Mouse (Mus musculus): ENCODE results near the gene Bpifb5. TPM values are rescaled to one million over a fixed set of nuclear protein-coding genes. Genes with fewer than 3 reads are reported as not detected.
"Not testable (repeated sequence)": the region's sequence is repeated elsewhere in the genome, so short reads cannot be mapped to it uniquely, and the experiment has no call there.

The Bpifb5 gene
- not detected for total RNA-seq (2021)
- long read RNA-seq, experiment 1, result 0 reads
- long read RNA-seq, experiment 2, result 0 reads

GRCm38 (mm10) chr2:154223265-154223916 is at the start of gene Bpifb5:
Gene Bpifb5 (plus strand): TSS chr2:154223742.
- H3K27ac ChIP-seq, result no peak within 1 kb of the TSS
- no peak within 1 kb of the TSS for H3K4me3 ChIP-seq
- TF ChIP-seq CTCF (IDR thresholded peaks at IDR 0.05), result no peak
- DNase-seq, result no peak
- intact Hi-C loops (cut with DNase I), result no loop called here

- intact Hi-C loops (cut with DNase I); H3K27ac ChIP-seq; H3K4me3 ChIP-seq; DNase-seq: not testable (repeated sequence)
These were observed 41.6 kb upstream of the Bpifb5 start for GRCm38 (mm10) chr2:154181900-154182299.

- intact Hi-C loops (cut with DNase I); DNase-seq; H3K27ac ChIP-seq; H3K4me3 ChIP-seq: not testable (repeated sequence)
These were observed 40.5 kb upstream of the Bpifb5 start for GRCm38 (mm10) chr2:154183061-154183460.

GRCm38 (mm10) chr2:154185319-154185718 is 38.2 kb upstream of the Bpifb5 start:
- no peak for TF ChIP-seq CTCF (IDR thresholded peaks at IDR 0.05)
- intact Hi-C loops (cut with DNase I), result no loop called here
- Histone ChIP-seq H3K4me3 (no peak overlapping the region), H3K27ac (no peak overlapping the region)
- no peak for DNase-seq

GRCm38 (mm10) chr2:154185748-154186147 is 37.8 kb upstream of the Bpifb5 start:
- no peak overlapping the region for H3K4me3 ChIP-seq
- H3K27ac ChIP-seq, result no peak overlapping the region
- no peak for DNase-seq
- no peak for TF ChIP-seq CTCF (IDR thresholded peaks at IDR 0.05)
- intact Hi-C loops (cut with DNase I), result no loop called here

GRCm38 (mm10) chr2:154187468-154187867 is 36.1 kb upstream of the Bpifb5 start:
- Histone ChIP-seq H3K27ac (no peak overlapping the region), H3K4me3 (no peak overlapping the region)
- intact Hi-C loops (cut with DNase I), result no loop called here
- DNase-seq, result no peak
- no peak; the same call in 1 of the 2 replicates for TF ChIP-seq CTCF (IDR thresholded peaks at IDR 0.05)

GRCm38 (mm10) chr2:154189877-154190434 is 33.6 kb upstream of the Bpifb5 start:
- no peak for TF ChIP-seq CTCF (IDR thresholded peaks at IDR 0.05)
- Histone ChIP-seq H3K27ac (no peak overlapping the region), H3K4me3 (no peak overlapping the region)
- DNase-seq, result no peak
- intact Hi-C loops (cut with DNase I), result no loop called here

GRCm38 (mm10) chr2:154190546-154191258 is 32.8 kb upstream of the Bpifb5 start, which contains the start of gene Bpifb1:
Gene Bpifb1 (plus strand): TSS chr2:154190818.
- no peak for DNase-seq
- H3K4me3 ChIP-seq, result no peak within 1 kb of the TSS
- intact Hi-C loops (cut with DNase I), result no loop called here
- no peak within 1 kb of the TSS for H3K27ac ChIP-seq
- TF ChIP-seq CTCF (IDR thresholded peaks at IDR 0.05), result peak; percentile 39; the same call in 1 of the 2 replicates

GRCm38 (mm10) chr2:154192141-154192540 is 31.4 kb upstream of the Bpifb5 start:
- intact Hi-C loops (cut with DNase I), result no loop called here
- Histone ChIP-seq H3K27ac (no peak overlapping the region), H3K4me3 (no peak overlapping the region)
- no peak for DNase-seq
- no peak for TF ChIP-seq CTCF (IDR thresholded peaks at IDR 0.05)

GRCm38 (mm10) chr2:154193071-154193470 is 30.5 kb upstream of the Bpifb5 start:
- Histone ChIP-seq H3K27ac (no peak overlapping the region), H3K4me3 (no peak overlapping the region)
- DNase-seq, result no peak
- intact Hi-C loops (cut with DNase I), result no loop called here
- no peak for TF ChIP-seq CTCF (IDR thresholded peaks at IDR 0.05)

GRCm38 (mm10) chr2:154193994-154194504 is 29.5 kb upstream of the Bpifb5 start:
- Histone ChIP-seq H3K27ac (no peak overlapping the region), H3K4me3 (no peak overlapping the region)
- DNase-seq, result no peak
- TF ChIP-seq CTCF (IDR thresholded peaks at IDR 0.05), result no peak
- intact Hi-C loops (cut with DNase I), result no loop called here

- DNase-seq, result no peak
- TF ChIP-seq CTCF (IDR thresholded peaks at IDR 0.05), result no peak
- no peak overlapping the region for H3K4me3 ChIP-seq
- intact Hi-C loops (cut with DNase I), result no loop called here
- no peak overlapping the region for H3K27ac ChIP-seq
These were observed 26.5 kb upstream of the Bpifb5 start for GRCm38 (mm10) chr2:154197036-154197435.

- no peak for DNase-seq
- Histone ChIP-seq H3K4me3 (no peak overlapping the region), H3K27ac (no peak overlapping the region)
- intact Hi-C loops (cut with DNase I), result no loop called here
- no peak for TF ChIP-seq CTCF (IDR thresholded peaks at IDR 0.05)
These were observed 18.9 kb upstream of the Bpifb5 start for GRCm38 (mm10) chr2:154204630-154205029.

Data from gastrocnemius, adult 2 months (tissue).